Mouse (Mus musculus) MEL (cell line): Measurements from ENCODE around the gene Asic3. TPM values are rescaled to one million over a fixed set of nuclear protein-coding genes. Genes with fewer than 3 reads are reported as not detected.
A peak's percentile ranks its signal among the peaks of the same experiment; 100 is the strongest.

Experiments
- DNase-seq: peaks from one replicate; pipeline ENCODE4 v3.0.0; 2011; ENCODE audit warnings: low read depth, low spot score
- H3K27ac ChIP-seq: 2 replicates; pipeline ENCODE4 v1.5.1; 2012; ENCODE audit warnings: low read depth, mild to moderate bottlenecking, control low read depth, low read length, moderate library complexity; ENCODE audit not compliant: control insufficient read depth
- H3K27me3 ChIP-seq, 2 experiments: fragments of 150-350 bp in 1 of 2; sonication (generic) in 1 of 2; 2 replicates each; pipeline ENCODE4 v1.6.1; 2012; ENCODE audit warnings: low read length in 2 of 2, mild to moderate bottlenecking in 2 of 2, improper control_type of control experiment in 1 of 2, moderate library complexity in 1 of 2; ENCODE audit not compliant: insufficient read depth in 2 of 2, control insufficient read depth in 1 of 2
- H3K36me3 ChIP-seq, 2 experiments: 2 replicates each; pipeline ENCODE4 v1.6.1; 2012 to 2014; ENCODE audit warnings: low read length in 2 of 2, improper control_type of control experiment in 1 of 2, inconsistent platforms in 1 of 2, mild to moderate bottlenecking in 1 of 2; ENCODE audit not compliant: insufficient read depth in 2 of 2, control insufficient read depth in 1 of 2
- H3K4me1 ChIP-seq, 2 experiments: fragments of 150-350 bp in 1 of 2; sonication (generic) in 1 of 2; 2 replicates each; pipeline ENCODE4 v1.6.1; 2012; ENCODE audit warnings: low read length in 2 of 2, improper control_type of control experiment in 1 of 2, mild to moderate bottlenecking in 1 of 2; ENCODE audit not compliant: insufficient read depth in 2 of 2, control insufficient read depth in 1 of 2
- H3K4me3 ChIP-seq, 2 experiments: fragments of 150-350 bp in 1 of 2; sonication (generic) in 1 of 2; 2 replicates each; pipeline ENCODE4 v1.5.1; 2012; ENCODE audit warnings: low read depth in 2 of 2, low read length in 2 of 2, mild to moderate bottlenecking in 2 of 2, moderate library complexity in 2 of 2, control low read depth in 1 of 2, improper control_type of control experiment in 1 of 2; ENCODE audit not compliant: control insufficient read depth in 1 of 2, insufficient read depth in 1 of 2
- H3K79me2 ChIP-seq: 2 replicates; pipeline ENCODE4 v1.6.1; 2012; ENCODE audit warnings: mild to moderate bottlenecking, low read length, moderate library complexity; ENCODE audit not compliant: control insufficient read depth, poor library complexity, insufficient read depth
- H3K9ac ChIP-seq: 2 replicates; pipeline ENCODE4 v1.6.1; 2012; ENCODE audit warnings: low read depth, mild to moderate bottlenecking, control low read depth, low read length, moderate library complexity; ENCODE audit not compliant: control insufficient read depth, poor library complexity, severe bottlenecking
- H3K9me3 ChIP-seq: fragments of 150-350 bp; sonication (generic); replicated peaks from 2 replicates; pipeline ENCODE4 v1.6.1; 2012; ENCODE audit warnings: mild to moderate bottlenecking, low read length, improper control_type of control experiment, moderate library complexity; ENCODE audit not compliant: insufficient read depth
- CHD1 ChIP-seq: IDR thresholded peaks from 2 replicates; pipeline ENCODE4 v1.6.1; 2012; ENCODE audit warnings: low read depth, mild to moderate bottlenecking, inconsistent platforms, low read length, improper control_type of control experiment
- CHD2 ChIP-seq: IDR thresholded peaks from 2 replicates; pipeline ENCODE4 v1.6.1; 2011; ENCODE audit warnings: low read length, improper control_type of control experiment
- E2F4 ChIP-seq: IDR thresholded peaks from 2 replicates; pipeline ENCODE4 v1.6.1; 2011; ENCODE audit warnings: low read depth, low read length, improper control_type of control experiment, borderline replicate concordance
- ELF1 ChIP-seq: IDR thresholded peaks from 2 replicates; pipeline ENCODE4 v1.6.1; 2014; ENCODE audit warnings: low read depth, mild to moderate bottlenecking, inconsistent platforms, low read length, improper control_type of control experiment, moderate library complexity
- EP300 ChIP-seq, 2 experiments: IDR thresholded peaks; 2 replicates each; pipeline ENCODE4 v1.6.1; 2011; ENCODE audit warnings: improper control_type of control experiment in 2 of 2, low read length in 2 of 2, low read depth in 1 of 2, mild to moderate bottlenecking in 1 of 2
- ETS1 ChIP-seq: IDR thresholded peaks from 2 replicates; pipeline ENCODE4 v1.6.1; 2012; ENCODE audit warnings: low read depth, mild to moderate bottlenecking, inconsistent platforms, low read length, improper control_type of control experiment, moderate library complexity
- GABPA ChIP-seq: IDR thresholded peaks from 2 replicates; pipeline ENCODE4 v1.6.1; 2012; ENCODE audit warnings: low read depth, mild to moderate bottlenecking, inconsistent platforms, low read length, improper control_type of control experiment, moderate library complexity
- HCFC1 ChIP-seq: IDR thresholded peaks from 2 replicates; pipeline ENCODE4 v1.6.1; 2012; ENCODE audit warnings: low read depth, mild to moderate bottlenecking, inconsistent platforms, low read length, improper control_type of control experiment, moderate library complexity
- JUND ChIP-seq: IDR thresholded peaks from 2 replicates; pipeline ENCODE4 v1.6.1; 2011; ENCODE audit warnings: low read depth, mild to moderate bottlenecking, improper control_type of control experiment, low read length
- KAT2A ChIP-seq: conservative IDR thresholded peaks from 2 replicates; pipeline ENCODE4 v1.6.1; 2012; ENCODE audit warnings: low read depth, low read length, improper control_type of control experiment, inconsistent platforms
- MAX ChIP-seq: IDR thresholded peaks from 2 replicates; pipeline ENCODE4 v1.6.1; 2011; ENCODE audit warnings: low read length, improper control_type of control experiment
- MAZ ChIP-seq: IDR thresholded peaks from 2 replicates; pipeline ENCODE4 v1.6.1; 2012; ENCODE audit warnings: low read depth, mild to moderate bottlenecking, inconsistent platforms, low read length, improper control_type of control experiment
- MEF2A ChIP-seq: IDR thresholded peaks from 2 replicates; pipeline ENCODE4 v1.6.1; 2014; ENCODE audit warnings: low read depth, mild to moderate bottlenecking, inconsistent platforms, low read length, improper control_type of control experiment; ENCODE audit not compliant: poor library complexity, insufficient replicate concordance, severe bottlenecking; ENCODE audit errors: extremely low read depth
- MXI1 ChIP-seq: IDR thresholded peaks from 2 replicates; pipeline ENCODE4 v1.6.1; 2011; ENCODE audit warnings: mild to moderate bottlenecking, low read depth, low read length, improper control_type of control experiment
- MYB ChIP-seq: IDR thresholded peaks from 2 replicates; pipeline ENCODE4 v1.6.1; 2011; ENCODE audit warnings: mild to moderate bottlenecking, low read depth, low read length, improper control_type of control experiment
- MYC ChIP-seq: IDR thresholded peaks from 2 replicates; pipeline ENCODE4 v1.6.1; 2011; ENCODE audit warnings: low read depth, mild to moderate bottlenecking, low read length, improper control_type of control experiment, moderate library complexity
- NELFE ChIP-seq: IDR thresholded peaks from 2 replicates; pipeline ENCODE4 v1.6.1; 2011; ENCODE audit warnings: low read depth, low read length, improper control_type of control experiment
- NRF1 ChIP-seq: IDR thresholded peaks from 2 replicates; pipeline ENCODE4 v1.6.1; 2014; ENCODE audit warnings: low read depth, mild to moderate bottlenecking, inconsistent platforms, low read length, improper control_type of control experiment, moderate library complexity; ENCODE audit not compliant: poor library complexity, insufficient read depth, severe bottlenecking
- RAD21 ChIP-seq: IDR thresholded peaks from 2 replicates; pipeline ENCODE4 v1.6.1; 2011; ENCODE audit warnings: mild to moderate bottlenecking, low read depth, low read length, improper control_type of control experiment
- SIN3A ChIP-seq: IDR thresholded peaks from 2 replicates; pipeline ENCODE4 v1.6.1; 2012; ENCODE audit warnings: low read length, improper control_type of control experiment, inconsistent platforms
- SMC3 ChIP-seq: IDR thresholded peaks from 2 replicates; pipeline ENCODE4 v1.6.1; 2011; ENCODE audit warnings: low read depth, low read length, improper control_type of control experiment
- TAL1 ChIP-seq: IDR thresholded peaks from 2 replicates; pipeline ENCODE4 v1.6.1; 2012; ENCODE audit warnings: mild to moderate bottlenecking, inconsistent platforms, low read length, moderate library complexity, mixed read lengths
- TBP ChIP-seq: IDR thresholded peaks from 2 replicates; pipeline ENCODE4 v1.8.0; 2011; ENCODE audit warnings: low read depth, low read length, improper control_type of control experiment
- TCF12 ChIP-seq: IDR thresholded peaks from 2 replicates; pipeline ENCODE4 v1.6.1; 2014; ENCODE audit warnings: low read depth, mild to moderate bottlenecking, inconsistent platforms, low read length, improper control_type of control experiment, moderate library complexity
- USF1 ChIP-seq: IDR thresholded peaks from 2 replicates; pipeline ENCODE4 v1.6.1; 2014; ENCODE audit warnings: low read depth, mild to moderate bottlenecking, inconsistent platforms, low read length, improper control_type of control experiment, moderate library complexity
- USF2 ChIP-seq, 2 experiments: IDR thresholded peaks; 2 replicates each; pipeline ENCODE4 v1.6.1; 2011 to 2012; ENCODE audit warnings: improper control_type of control experiment in 2 of 2, low read length in 2 of 2, borderline replicate concordance in 1 of 2, inconsistent platforms in 1 of 2, low read depth in 1 of 2, mild to moderate bottlenecking in 1 of 2; ENCODE audit not compliant: insufficient read depth in 1 of 2
- ZKSCAN1 ChIP-seq: IDR thresholded peaks from 2 replicates; pipeline ENCODE4 v1.6.1; 2012; ENCODE audit warnings: low read depth, mild to moderate bottlenecking, inconsistent platforms, low read length, improper control_type of control experiment, moderate library complexity
- ZNF384 ChIP-seq: IDR thresholded peaks from 2 replicates; pipeline ENCODE4 v1.6.1; 2012; ENCODE audit warnings: low read depth, mild to moderate bottlenecking, inconsistent platforms, low read length, improper control_type of control experiment
- polyA plus RNA-seq, 2 experiments: library from polyadenylated mRNA; stranded (reverse) in 1 of 2; unstranded in 1 of 2; fragments of >175 nt in 1 of 2; fragments of >200 nt in 1 of 2; gene quantifications; 2 replicates each; pipeline versions ENCODE4 v1.2.1 to v1.2.4; 2012; ENCODE audit warnings: low replicate concordance in 2 of 2, low read depth in 1 of 2; ENCODE audit not compliant: insufficient read length in 2 of 2, insufficient read depth in 1 of 2, missing spikeins in 1 of 2
- total RNA-seq: library from RNA; depleted of rRNA; stranded (reverse); fragments of 300-350 nt; gene quantifications from 2 replicates; pipeline ENCODE4 v1.2.3, GENCODE M21; 2012

Gene Asic3
- total and polyA plus RNA-seq, 3 experiments = 0.04 to 0.35 TPM; not detected in 1

DNA sequence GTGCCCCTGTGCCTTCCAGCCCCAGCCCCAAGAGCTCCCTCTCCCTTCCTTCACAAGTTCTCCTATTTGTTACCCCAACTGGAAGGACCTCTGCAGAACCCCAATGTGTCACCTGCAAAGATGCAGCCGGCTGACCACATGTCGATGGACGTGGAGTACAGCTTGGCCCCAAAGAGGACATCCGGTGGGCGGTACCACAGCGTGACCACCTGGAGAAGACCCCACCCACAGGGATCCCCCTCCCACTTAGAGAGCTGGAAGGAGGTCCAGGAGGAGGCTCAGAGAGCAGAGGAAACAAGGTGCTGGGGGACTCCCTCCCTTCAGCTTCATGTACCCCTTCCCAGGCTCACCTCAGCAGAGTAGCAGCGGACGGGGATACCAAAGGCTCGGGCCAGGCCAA lies 7.2 kb downstream of the Asic3 start:
- no peak for TF ChIP-seq MXI1
- TF ChIP-seq USF1 = no peak
- no peak for TF ChIP-seq ELF1
- no peak for TF ChIP-seq MAZ
- TF ChIP-seq SIN3A = no peak
- no peak for TF ChIP-seq E2F4
- no peak for TF ChIP-seq MEF2A
- no peak for TF ChIP-seq CHD2
- no peak for TF ChIP-seq JUND
- TF ChIP-seq NELFE = no peak
- TF ChIP-seq USF2 (IDR thresholded peaks at IDR 0.05; ENCODE audit: borderline replicate concordance in 1 of 2, insufficient read depth in 1 of 2, low read depth in 1 of 2, low read length in 2 of 2) = no peak
- TF ChIP-seq NRF1 = no peak
- TF ChIP-seq HCFC1 = no peak
- TF ChIP-seq SMC3 = no peak
- TF ChIP-seq EP300 (IDR thresholded peaks at IDR 0.05; ENCODE audit: low read depth in 1 of 2, low read length in 2 of 2) = no peak
- Histone ChIP-seq H3K4me1 (peaks cover 3 to 8% of the 10 kb centered on the region in 2 experiments; a peak in 3 of 4 replicates), H3K79me2 (peaks cover 8% of the 10 kb centered on the region; the same call in 1 of the 2 replicates), H3K9me3 (no peaks in the 10 kb centered on the region), H3K9ac (no peak overlapping the region), H3K36me3 (peaks cover 0 to 2% of the 10 kb centered on the region in 2 experiments; a peak in 1 of 4 replicates), H3K27me3 (no peaks in the 10 kb centered on the region), H3K4me3 (no peak overlapping the region), H3K27ac (no peak overlapping the region)
- DNase-seq = no peak

DNA sequence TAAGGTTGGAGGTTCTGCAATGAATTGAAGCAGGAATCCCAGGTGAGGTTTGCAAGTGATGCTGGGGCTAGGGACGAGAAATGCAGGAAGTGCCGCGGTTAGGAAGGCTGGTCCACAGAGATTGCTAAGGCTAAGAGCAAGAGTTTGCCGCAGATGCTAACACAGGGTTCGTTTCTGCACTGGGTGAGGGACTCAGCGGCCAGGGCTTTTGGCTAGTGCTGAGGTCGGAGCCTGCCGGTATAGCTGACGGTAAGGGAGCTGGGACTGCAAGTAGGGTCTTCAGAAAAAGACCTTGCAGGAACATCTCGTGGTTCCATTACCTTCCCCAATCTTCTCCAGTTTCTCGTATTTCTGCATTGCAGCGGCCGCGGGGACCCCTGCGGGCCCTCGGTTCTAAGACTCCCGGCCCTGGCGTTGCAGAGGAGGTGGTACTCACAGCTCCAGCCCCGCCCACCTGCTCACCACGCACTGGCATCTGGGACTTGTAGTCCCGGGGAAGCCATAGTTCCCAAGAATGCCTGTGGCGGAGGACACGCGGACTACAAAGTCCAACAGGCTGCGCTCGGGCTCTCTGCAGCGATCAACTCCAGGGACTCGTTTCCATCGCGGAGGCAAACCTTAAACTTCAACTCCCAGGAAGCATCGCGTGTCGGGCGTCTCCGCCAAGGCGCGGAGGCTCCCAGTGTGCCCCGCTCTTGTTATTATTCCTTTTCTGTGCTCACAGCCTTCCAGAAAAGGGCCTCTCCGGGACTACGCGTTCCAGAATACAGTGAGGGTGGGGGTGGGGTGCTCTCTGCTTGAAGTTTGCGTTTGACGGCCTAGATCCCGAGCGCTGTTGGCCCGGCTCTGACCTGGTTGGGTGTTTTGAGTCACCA lies 10.2 kb downstream of the Asic3 start, which contains the start of the genes Cdk5 and Slc4a2:
Cdk5 (minus strand) TSS at position 402 of the 875 bp plus-strand sequence.
Slc4a2 (plus strand) TSS at position 709 of the 875 bp plus-strand sequence.
- Histone ChIP-seq H3K4me3 (peak within 1 kb of the TSS; percentile 70 to 73), H3K79me2 (peaks cover 14% of the 10 kb centered on the region), H3K36me3 (peaks cover 0 to 17% of the 10 kb centered on the region in 2 experiments; a peak in 2 of 4 replicates), H3K27ac (peak within 1 kb of the TSS; percentile 60), H3K9ac (peak within 1 kb of the TSS; percentile 78), H3K4me1 (peaks cover 6 to 22% of the 10 kb centered on the region in 2 experiments), H3K9me3 (no peaks in the 10 kb centered on the region), H3K27me3 (no peaks in the 10 kb centered on the region)
- DNase-seq = peak; percentile 100
- TF ChIP-seq EP300 (IDR thresholded peaks at IDR 0.05; ENCODE audit: low read depth in 1 of 2, low read length in 2 of 2) (0 out of 4 replicates have a peak, but pooled peaks of 1 of the 2 experiments have one; percentile 10), ETS1 (no peak; the same call in none of the 2 replicates), ZKSCAN1 (no peak), TCF12 (peak; percentile 82), MEF2A (no peak), KAT2A (peak; percentile 99), TAL1 (peak; percentile 29; the same call in 1 of the 2 replicates), MAZ (peak; percentile 85), NELFE (peak; percentile 76), GABPA (peak; percentile 47; the same call in 1 of the 2 replicates), USF2 (IDR thresholded peaks at IDR 0.05; ENCODE audit: borderline replicate concordance in 1 of 2, insufficient read depth in 1 of 2, low read depth in 1 of 2, low read length in 2 of 2) (no peak), RAD21 (no peak), CHD1 (no peak), CHD2 (peak; percentile 56), MXI1 (peak; percentile 91), MAX (peak; percentile 72; the same call in 1 of the 2 replicates), ZNF384 (no peak), TBP (peak; percentile 84), MYC (peak; percentile 95), MYB (no peak)
